Mouse (Mus musculus) adrenal gland, adult 2 months (tissue): ENCODE measurements around the gene Eif2b4. TPM values are rescaled to one million over a fixed set of nuclear protein-coding genes. Genes with fewer than 3 reads are reported as not detected.

Experiments used
- DNase-seq: peaks from one replicate; pipeline ENCODE4 v3.0.0; 2021
- polyA plus RNA-seq: library from polyadenylated mRNA; depleted of rRNA; stranded (reverse); fragments of >200 nt; gene quantifications from 2 replicates; pipeline ENCODE4 v1.2.3, GENCODE M21; 2012
- total RNA-seq, 2 experiments: library from RNA; stranded (reverse); gene quantifications; 2 replicates each; pipeline ENCODE4 v1.2.3; 2021

The Eif2b4 gene
- total and polyA plus RNA-seq, 3 experiments, result 35.7 to 45.7 (median 39.5) TPM

DNA sequence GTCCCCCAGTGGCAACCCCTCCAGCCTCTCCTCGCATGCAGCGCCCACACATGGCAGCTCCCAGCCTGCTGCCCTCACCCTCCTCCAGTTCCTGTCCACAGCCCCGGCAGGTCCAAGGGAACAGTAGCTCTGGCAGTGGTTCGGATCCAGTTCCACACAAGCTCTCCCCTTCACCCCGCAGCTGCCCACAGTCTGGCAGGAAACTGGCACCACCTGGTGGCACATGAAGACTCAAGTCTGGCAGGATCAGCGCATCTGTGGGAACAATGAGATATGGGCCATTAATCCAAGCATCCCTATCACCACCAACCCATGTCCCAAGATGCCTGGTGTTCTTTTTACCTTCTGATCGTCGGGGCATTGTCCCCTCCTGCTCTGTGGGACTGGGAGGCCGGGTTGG, 6.7 kb upstream of the Eif2b4 start:
- no peak for DNase-seq

DNA sequence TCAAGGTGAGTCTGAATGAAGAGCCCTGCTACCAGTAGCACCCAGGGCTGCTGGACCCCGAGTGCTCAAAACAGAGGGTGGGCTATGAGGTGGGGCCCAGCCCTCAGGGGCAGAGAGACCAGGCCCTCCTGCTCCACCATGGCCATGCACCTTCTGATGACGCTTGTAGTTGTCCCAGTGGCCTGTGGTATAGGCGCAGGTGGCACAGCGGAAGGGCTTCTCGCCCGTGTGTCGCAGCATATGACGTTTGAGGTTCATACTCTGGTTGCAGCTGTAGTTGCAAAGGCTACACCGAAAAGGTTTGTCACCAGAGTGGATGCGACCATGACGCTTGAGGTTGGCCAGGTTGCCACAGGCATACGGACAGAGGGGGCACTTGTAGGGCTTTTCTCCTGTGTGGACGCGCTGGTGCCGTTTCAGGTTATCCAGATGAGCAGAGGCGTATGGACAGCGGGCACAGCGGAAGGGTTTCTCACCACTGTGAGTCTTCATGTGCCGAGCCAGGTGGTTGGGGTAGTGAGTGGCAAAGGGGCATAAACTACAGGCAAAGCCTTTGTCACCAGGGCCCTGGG, 6.2 kb upstream of the Eif2b4 start:
- peak; percentile 25 for DNase-seq

DNA sequence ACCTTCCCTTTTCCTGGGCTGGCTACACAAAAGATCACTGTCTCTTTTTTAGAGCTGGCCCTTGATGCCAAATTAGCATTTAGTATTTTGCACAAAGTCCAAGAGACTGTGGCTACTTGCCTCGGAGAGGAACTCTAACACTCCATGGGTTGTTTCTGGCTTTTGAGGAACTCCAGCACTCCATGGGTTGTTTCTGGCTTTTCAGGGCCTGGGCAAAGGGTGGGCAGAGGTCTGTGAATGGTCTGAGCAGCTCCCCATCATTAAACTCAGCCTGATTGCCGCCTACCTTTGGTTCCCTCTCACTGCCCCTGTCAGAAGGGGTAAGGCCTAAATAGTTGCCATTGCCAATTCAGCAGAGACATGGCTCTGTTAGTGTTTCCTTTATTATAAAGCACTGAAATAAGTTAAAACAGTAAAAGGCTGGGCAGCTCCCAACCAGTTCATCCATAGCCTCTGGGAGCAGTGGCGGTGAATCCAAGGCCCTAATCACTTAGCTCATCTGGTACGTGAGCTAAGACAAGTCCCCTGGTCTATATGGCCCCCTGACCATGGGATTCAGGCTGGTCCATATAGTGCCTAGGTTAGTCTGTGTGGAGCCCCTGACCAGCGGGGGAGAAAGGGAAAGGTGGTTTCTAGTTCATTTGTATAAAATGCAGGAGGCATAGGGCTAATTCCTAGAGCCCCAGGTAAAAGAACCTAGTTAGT, 5.5 kb upstream of the Eif2b4 start:
- peak; percentile 20 for DNase-seq

DNA sequence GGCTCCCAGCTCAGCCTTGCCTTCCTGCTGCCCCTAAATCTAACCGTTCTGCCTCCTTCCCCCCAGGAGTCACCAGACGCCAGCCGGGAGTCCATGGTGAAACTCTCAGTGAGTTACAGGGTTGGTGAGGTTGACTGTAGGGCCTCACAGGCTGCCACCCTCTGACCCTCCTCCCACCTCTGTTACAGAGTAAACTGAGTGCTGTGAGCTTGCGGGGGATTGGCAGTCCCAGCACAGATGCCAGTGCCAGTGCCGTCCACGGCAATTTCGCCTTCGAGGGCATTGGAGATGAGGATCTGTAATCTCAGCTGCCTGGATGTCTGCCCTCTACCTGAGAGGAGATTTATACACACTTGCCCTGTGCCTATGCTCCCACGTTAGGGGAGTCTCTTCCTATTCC, 4.9 kb upstream of the Eif2b4 start:
- DNase-seq, result peak; percentile 17

DNA sequence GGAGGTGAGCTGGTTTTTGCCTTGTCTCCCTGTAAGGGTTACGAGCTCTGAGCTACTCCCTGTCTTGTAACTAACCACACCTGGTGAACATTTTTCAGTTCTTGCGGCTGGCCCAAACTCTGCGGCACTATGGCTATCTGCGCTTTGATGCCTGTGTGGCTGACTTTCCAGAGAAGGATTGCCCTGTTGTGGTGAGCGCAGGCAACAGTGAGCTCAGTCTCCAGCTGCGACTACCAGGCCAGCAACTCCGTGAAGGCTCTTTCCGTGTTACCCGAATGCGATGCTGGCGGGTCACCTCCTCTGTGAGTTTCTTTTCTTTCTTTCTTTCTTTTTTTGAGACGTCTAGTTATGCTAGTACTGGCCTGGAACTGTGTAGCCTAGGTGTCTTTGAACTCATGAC, 3.8 kb upstream of the Eif2b4 start:
- no peak for DNase-seq

- DNase-seq, result peak; percentile 38
Observed at GRCm38 (mm10) chr5:31196207-31196606, 3.0 kb upstream of the Eif2b4 start.

- no peak for DNase-seq
Observed at GRCm38 (mm10) chr5:31195671-31196070, 2.4 kb upstream of the Eif2b4 start.

- DNase-seq, result no peak
Observed at GRCm38 (mm10) chr5:31194486-31195485, 1.6 kb upstream of the Eif2b4 start.

- DNase-seq, result no peak
Observed at GRCm38 (mm10) chr5:31193631-31194281, 526 bp upstream of the Eif2b4 start.

DNA sequence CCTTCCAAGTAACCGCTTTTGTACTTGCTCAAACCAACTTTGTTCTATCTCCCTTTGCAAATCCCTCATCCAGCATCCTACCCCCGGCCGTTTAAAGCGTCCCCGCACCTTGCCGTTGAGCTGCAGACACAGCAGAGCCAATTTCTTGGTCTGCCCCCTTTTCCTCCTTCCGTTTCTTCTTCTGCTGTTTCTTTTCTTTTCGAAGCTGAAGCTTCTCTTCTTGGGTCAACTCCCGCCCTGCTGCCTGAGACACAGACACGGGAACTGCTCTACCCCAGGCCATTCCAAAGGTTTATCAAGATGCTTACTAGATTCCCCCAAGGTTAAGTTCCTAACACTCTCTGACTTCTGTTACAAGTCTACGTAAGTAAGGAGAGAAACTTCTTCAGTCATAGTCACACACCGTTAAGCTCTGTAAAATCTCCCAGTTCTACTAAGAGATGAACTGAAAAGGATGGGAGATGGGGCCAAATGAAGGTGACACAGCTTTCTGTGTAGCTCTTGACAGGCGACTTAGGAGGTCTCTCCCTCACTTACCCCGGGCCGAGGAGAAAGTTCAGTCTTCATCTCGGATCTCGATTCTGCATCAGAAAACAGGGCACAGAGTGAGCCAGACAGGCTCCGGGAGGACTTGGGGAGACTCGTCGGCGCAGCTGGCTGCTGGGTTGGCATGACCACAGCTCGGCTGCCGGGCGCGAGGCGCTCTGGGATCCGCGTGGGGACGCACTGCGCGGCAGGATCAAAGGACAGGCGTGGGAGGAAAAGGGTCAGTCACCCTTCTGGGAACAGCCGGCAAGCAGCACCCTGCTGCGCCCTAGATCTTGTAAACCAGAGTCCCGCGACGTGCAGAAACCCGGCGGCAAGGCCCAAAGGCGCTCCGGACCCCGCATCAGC, 938 bp downstream of the Eif2b4 start:
- no peak for DNase-seq

GRCm38 (mm10) chr5:31190201-31190600, 3.0 kb downstream of the Eif2b4 start:
- no peak for DNase-seq

DNA sequence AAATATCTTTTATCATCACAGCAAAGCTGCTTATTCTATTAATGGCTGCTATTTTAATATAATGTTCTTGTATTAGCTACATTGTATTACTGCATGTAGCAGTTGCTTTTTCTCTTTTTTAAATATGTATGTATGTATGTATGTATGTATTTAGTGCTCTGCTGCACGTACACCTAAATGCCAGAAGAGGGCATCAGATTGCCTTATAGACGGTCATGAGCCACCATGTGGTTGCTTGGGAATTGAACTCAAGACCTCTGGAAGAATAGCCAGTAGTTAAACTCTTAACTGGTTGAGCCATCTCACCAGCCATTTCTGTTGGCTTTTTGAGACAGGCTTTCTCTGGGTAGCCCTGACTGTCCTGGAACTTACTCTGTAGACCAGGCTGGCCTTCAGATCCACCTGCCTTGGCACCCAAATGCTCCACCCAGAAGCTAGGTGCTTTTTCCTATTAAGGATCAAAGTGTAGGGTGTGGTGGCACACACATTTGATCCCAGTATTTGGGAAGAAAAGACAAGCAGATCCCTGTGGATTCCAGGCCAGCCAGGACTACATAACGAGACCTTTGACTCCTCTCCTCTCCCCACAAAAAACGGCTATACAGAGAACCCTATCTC, 4.9 kb downstream of the Eif2b4 start:
- no peak for DNase-seq

DNA sequence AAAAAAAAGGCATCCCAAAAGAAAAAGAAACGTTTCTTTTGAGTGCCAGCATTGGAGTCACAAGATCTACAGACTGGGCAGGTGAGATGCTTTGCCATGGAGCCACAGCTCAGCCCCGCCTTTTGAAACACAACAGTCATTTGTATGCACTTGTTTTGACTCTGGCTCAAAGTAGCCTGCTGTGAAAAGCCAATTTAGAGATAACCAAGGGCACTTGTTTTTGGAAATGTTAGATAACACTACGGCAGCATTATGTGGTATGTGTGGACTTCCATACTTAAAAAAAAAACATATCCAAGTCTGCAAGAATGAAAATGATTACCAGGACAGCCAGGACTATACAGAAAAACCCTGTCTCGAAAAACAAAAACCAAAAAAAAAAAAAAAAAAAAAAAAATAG, 9.6 kb downstream of the Eif2b4 start:
- no peak for DNase-seq

DNA sequence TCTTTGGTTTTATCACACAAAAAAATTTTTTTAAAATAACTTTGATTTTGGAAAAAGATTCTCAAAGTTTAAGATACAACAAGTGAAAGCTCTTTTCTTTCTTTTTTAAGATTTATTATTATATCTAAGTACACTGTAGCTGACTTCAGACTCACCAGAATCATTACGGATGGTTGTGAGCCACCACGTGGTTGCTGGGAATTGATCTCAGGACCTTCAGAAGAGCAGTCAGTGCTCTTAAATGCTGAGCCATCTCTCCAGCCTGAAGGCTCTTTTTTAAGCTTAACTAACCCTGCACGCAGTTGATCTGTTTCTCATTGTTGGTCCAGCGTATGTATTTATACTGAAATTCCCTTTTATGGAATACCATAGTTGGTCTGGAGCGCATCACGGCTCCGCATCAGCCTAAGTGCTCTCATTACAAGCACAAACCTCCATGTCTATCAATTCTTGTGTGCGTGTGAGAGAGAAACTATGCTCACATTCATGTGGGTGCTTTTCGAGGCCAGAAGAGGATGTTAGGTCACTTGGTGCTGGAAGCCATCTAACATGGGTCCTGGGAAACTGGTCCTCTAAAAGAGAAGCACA, 12.0 kb downstream of the Eif2b4 start:
- no peak for DNase-seq

- DNase-seq, result peak; percentile 95
Observed at GRCm38 (mm10) chr5:31179766-31180630, 13.2 kb downstream of the Eif2b4 start, which contains the start of the genes Gm29609 and Gtf3c2. Gene Gm29609, minus strand, starts transcription at chr5:31179911. Gene Gtf3c2, minus strand, starts transcription at chr5:31180144.

GRCm38 (mm10) chr5:31179301-31179765, 13.9 kb downstream of the Eif2b4 start:
- no peak for DNase-seq

DNA sequence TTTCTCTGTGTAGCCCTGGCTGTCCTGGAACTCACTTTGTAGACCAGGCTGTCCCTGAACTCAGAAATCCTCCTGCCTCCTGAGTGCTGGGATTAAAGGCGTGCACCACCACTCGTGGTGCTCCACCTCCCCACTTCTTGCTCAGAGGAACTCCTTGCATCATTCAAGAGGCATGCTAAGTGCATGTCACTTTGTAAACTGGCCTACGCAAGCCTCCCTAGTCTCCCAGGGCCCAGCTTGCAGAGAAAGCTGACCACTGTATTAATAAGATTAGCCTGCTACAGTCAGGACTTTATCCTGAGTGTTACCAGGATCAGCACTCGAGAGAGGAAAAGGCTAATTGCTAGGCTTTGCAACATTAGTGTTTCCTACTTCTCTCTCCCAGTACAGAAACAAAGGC, 24.6 kb downstream of the Eif2b4 start:
- no peak for DNase-seq

- no peak for DNase-seq
Observed at GRCm38 (mm10) chr5:31164878-31165277, 28.4 kb downstream of the Eif2b4 start.

GRCm38 (mm10) chr5:31162462-31162861, 30.8 kb downstream of the Eif2b4 start:
- DNase-seq, result no peak
